Mouse (Mus musculus) frontal cortex, postnatal 14 days (tissue): Measurements from ENCODE around the gene Gm4847.

Source experiments
- DNase-seq, 2 experiments: peaks; one replicate each; pipeline ENCODE4 v3.0.0; 2022; ENCODE audit warnings: low spot score in 2 of 2

Gm4847 gene

GRCm38 (mm10) chr1:166647593-166647992, at the start of gene Gm4847:
Gene Gm4847 (minus strand): TSS chr1:166647693.
- DNase-seq = no peak

- no peak for DNase-seq
Observed at GRCm38 (mm10) chr1:166681745-166682144, 34.3 kb upstream of the Gm4847 start, which contains the start of gene Fmo9. Gene Fmo9 (minus strand): TSS chr1:166681845.

GRCm38 (mm10) chr1:166669264-166669663, 21.8 kb upstream of the Gm4847 start:
- no peak for DNase-seq

GRCm38 (mm10) chr1:166660800-166661199, 13.3 kb upstream of the Gm4847 start:
- DNase-seq = no peak
